Mouse (Mus musculus) cerebellum, adult 2 months (tissue): ENCODE measurements around the gene Gstp3.

ENCODE experiments used
- CTCF ChIP-seq: fragments of 200-500 bp; IDR thresholded peaks from 2 replicates; pipeline ENCODE4 v1.5.1; 2011; ENCODE audit warnings: low read depth, mild to moderate bottlenecking, control low read depth, low read length, moderate library complexity, borderline replicate concordance; ENCODE audit not compliant: insufficient read depth
- POLR2A ChIP-seq: fragments of 200-500 bp; IDR thresholded peaks from 2 replicates; pipeline ENCODE4 v1.6.1; 2011; ENCODE audit warnings: low read length, control low read depth, borderline replicate concordance; ENCODE audit not compliant: insufficient read depth

DNA sequence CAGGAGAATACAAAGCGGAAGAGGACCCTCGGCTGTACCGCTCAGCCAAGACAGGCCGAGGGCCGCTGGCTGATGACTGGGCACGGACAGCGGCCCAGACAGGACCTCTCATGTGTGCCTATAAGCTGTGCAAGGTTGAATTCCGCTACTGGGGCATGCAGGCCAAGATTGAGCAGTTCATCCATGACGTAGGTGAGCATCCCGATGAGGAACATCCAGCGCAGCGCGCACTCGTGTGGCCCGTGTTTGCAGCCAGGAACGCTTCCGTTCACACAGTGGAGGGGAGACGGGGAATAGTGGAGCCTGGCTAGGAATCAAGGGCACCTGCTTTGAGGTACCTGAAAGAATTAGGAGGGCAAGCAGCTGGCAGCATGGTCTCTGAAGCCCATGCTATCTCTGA is 43.9 kb upstream of the Gstp3 start:
- TF ChIP-seq POLR2A (no peak), CTCF (no peak)
